Mouse (Mus musculus): ENCODE measurements around the gene Glt8d2.

Glt8d2 gene

GRCm38 (mm10) chr10:82690494-82690893, at the start of gene Glt8d2:
Gene Glt8d2, minus strand, starts transcription at chr10:82690650.
- DNase-seq (ENCODE audit: low spot score in 2 of 2): peak; percentile 17 to 35

- no peak for DNase-seq (ENCODE audit: low spot score in 2 of 2)
Measured at GRCm38 (mm10) chr10:82699296-82699941, 9.0 kb upstream of the Glt8d2 start.

- peak; percentile 77 to 82 for DNase-seq (ENCODE audit: low spot score in 2 of 2)
Measured at GRCm38 (mm10) chr10:82698712-82699261, 8.3 kb upstream of the Glt8d2 start.

- no peak for DNase-seq (ENCODE audit: low spot score in 2 of 2)
Measured at GRCm38 (mm10) chr10:82697305-82697898, 7.0 kb upstream of the Glt8d2 start.

- no peak for DNase-seq (ENCODE audit: low spot score in 2 of 2)
Measured at GRCm38 (mm10) chr10:82696453-82697079, 6.1 kb upstream of the Glt8d2 start.

GRCm38 (mm10) chr10:82695956-82696355, 5.5 kb upstream of the Glt8d2 start, which contains the start of gene Hcfc2:
Gene Hcfc2, plus strand, starts transcription at chr10:82696160.
- DNase-seq (ENCODE audit: low spot score in 2 of 2): no peak

GRCm38 (mm10) chr10:82689681-82690211, 704 bp downstream of the Glt8d2 start:
- no peak for DNase-seq (ENCODE audit: low spot score in 2 of 2)

GRCm38 (mm10) chr10:82685440-82685839, 5.0 kb downstream of the Glt8d2 start:
- DNase-seq (ENCODE audit: low spot score in 2 of 2): no peak

GRCm38 (mm10) chr10:82681639-82682038, 8.8 kb downstream of the Glt8d2 start:
- DNase-seq (ENCODE audit: low spot score in 2 of 2): peak in 1 of 2 experiments; percentile 22

- DNase-seq (ENCODE audit: low spot score in 2 of 2): no peak
Measured at GRCm38 (mm10) chr10:82680769-82681168, 9.7 kb downstream of the Glt8d2 start.

GRCm38 (mm10) chr10:82676949-82677348, 13.5 kb downstream of the Glt8d2 start:
- DNase-seq (ENCODE audit: low spot score in 2 of 2): no peak

GRCm38 (mm10) chr10:82670205-82670604, 20.2 kb downstream of the Glt8d2 start:
- no peak for DNase-seq (ENCODE audit: low spot score in 2 of 2)

GRCm38 (mm10) chr10:82666436-82667234, 23.8 kb downstream of the Glt8d2 start:
- DNase-seq (ENCODE audit: low spot score in 2 of 2): peak; percentile 82 to 90

- DNase-seq (ENCODE audit: low spot score in 2 of 2): no peak
Measured at GRCm38 (mm10) chr10:82665951-82666350, 24.5 kb downstream of the Glt8d2 start.

GRCm38 (mm10) chr10:82663289-82663688, 27.2 kb downstream of the Glt8d2 start:
- no peak for DNase-seq (ENCODE audit: low spot score in 2 of 2)

- DNase-seq (ENCODE audit: low spot score in 2 of 2): peak in 1 of 2 experiments; percentile 26
Measured at GRCm38 (mm10) chr10:82662267-82662990, 28.0 kb downstream of the Glt8d2 start.

- DNase-seq (ENCODE audit: low spot score in 2 of 2): peak in 1 of 2 experiments; percentile 27
Measured at GRCm38 (mm10) chr10:82661820-82662219, 28.6 kb downstream of the Glt8d2 start.

GRCm38 (mm10) chr10:82654581-82654980, 35.9 kb downstream of the Glt8d2 start:
- no peak for DNase-seq (ENCODE audit: low spot score in 2 of 2)

- no peak for DNase-seq (ENCODE audit: low spot score in 2 of 2)
Measured at GRCm38 (mm10) chr10:82652625-82653024, 37.8 kb downstream of the Glt8d2 start.

GRCm38 (mm10) chr10:82651221-82651620, 39.2 kb downstream of the Glt8d2 start:
- DNase-seq (ENCODE audit: low spot score in 2 of 2): no peak

Data from frontal cortex, postnatal 25 days (tissue).